Mouse (Mus musculus) lung, adult 10 weeks (tissue): ENCODE results near the gene Rpl18a. TPM values are rescaled to one million over a fixed set of nuclear protein-coding genes. Genes with fewer than 3 reads are reported as not detected.

Experiments
- polyA plus RNA-seq: library from polyadenylated mRNA; stranded (reverse); fragments of 350-450 nt; fragmentation: Illumina TruSeq; extraction: RNeasy Lipid Tissue Mini Kit (QIAGEN cat#74804); gene quantifications from one replicate; pipeline ENCODE4 v1.2.3, GENCODE M21; 2014; ENCODE audit warnings: low read depth, low replicate concordance; ENCODE audit not compliant: insufficient read depth

Rpl18a gene
- 2,851 TPM for polyA plus RNA-seq

DNA sequence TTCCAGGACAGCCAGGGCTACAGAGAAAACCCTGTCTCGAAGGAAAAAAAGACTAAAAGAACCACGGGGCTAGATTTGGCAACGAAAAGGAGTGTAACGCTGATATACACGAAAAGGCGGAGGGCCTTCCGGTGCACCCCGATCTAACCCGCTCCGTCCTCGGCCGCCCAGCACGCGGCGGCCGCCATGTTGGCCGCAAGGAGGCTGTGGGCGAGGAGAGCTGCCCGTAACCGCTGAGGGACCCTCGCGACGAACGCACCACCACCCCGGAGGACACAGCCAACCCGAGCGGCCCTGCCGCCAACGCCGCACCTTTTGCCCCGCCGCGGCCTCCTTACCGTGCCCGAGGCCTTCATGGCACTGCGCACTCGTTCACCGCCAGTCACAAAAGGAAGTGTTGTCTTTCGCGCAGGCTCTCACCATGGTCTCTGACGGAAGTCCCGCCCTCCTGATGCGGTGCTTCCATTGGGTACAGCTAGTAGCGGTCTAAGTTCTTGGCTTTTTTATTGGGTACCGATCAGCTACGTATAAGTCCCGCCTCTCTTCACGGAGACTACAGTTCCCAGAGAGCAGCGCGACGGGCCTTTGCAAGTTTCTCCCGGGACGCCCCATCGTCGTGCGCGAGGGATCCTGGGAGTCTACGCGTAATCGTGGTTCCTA lies at the start of gene Rpl18a:
Gene Rpl18a, minus strand, starts transcription at position 392 of the 660 bp plus-strand sequence.

DNA sequence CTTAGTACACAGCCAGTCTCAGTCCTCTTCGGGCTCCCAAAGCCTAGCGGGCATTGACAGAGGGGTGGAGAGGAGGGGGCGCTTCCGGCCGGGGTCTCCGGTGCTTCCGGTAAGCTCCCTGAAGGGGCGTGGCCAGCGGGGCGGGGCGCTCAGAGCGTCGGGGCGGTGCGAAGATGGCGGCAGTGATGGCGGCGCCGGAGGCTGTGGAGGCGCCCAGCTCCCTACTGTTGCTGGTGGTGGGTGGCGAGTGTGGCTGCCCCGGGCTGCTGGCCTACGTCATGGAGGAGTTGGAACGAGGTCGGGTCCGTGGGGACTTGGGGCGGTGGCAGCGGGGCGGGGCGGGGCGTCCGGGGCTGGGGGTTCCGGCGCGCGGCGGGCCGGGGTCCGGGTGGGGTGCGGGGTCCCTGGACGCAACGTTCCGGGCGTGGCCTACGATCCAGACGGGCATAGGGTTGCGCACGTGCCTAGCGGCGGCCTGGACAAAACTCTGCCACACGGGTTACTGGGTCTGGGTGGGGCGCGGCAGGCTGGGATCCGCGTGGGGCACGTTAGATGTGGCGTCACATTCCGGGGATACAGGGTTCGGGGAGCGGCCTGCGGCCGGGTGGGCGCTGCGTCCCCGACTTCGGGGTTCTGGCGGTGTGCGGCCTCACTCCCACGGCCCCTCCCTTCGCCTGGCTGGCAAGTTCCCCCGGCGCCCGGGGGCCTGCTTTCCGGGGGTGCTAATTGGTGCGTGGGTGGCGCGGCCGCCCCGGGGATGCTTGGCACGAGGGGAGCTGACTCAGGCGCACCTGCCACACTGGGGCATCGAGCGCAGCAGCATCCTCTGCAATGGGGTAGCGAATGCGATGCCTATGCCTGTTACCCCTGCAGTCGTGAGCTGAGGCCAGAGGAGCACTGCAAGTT lies 8.9 kb upstream of the Rpl18a start, which contains the start of gene Map1s:
Gene Map1s, plus strand, starts transcription at position 102 of the 906 bp plus-strand sequence.

DNA sequence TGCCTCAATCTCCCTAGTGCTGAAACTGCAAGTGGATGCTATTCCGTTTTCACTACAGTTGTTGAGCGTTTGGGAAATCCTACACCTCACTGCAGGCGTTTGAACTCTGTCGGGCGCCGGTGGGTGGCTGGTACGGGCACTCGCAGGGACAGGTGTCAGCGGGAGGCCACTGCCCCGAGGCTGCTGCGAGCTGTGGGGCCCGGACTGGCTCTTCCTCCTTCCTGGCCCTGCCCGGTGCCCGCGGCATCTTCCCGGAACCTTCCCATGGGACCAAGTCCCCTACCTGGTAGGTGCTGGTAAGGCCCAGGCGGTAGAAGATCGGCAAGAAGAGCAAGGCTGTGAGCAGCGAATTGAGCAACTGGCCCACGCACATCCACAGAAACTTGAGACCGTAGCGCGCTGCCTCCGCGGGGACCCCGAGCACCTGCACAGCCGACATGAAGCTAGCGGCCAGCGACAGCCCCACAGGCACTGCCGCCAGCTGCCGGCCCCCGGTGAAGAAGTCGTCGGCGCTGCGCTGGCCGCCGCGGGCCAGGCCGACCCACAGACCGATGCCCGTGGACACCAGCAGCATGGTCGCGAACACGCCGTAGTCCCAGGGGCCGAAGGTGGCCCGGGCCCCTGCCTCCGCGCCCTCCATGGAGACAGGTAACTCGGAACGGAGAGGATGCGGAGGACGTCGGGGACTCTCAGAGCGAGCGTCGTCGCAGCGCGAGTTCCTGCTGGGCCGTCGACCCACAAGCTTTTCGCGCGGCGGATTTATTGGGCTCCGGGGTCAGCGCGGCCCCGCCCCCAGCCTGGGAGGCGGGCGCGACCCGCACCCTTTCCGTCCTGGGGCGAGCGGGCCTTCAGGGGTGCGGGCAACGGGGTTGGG lies 5.0 kb downstream of the Rpl18a start, which contains the start of gene Slc5a5:
Gene Slc5a5, minus strand, starts transcription at position 736 of the 874 bp plus-strand sequence.

DNA sequence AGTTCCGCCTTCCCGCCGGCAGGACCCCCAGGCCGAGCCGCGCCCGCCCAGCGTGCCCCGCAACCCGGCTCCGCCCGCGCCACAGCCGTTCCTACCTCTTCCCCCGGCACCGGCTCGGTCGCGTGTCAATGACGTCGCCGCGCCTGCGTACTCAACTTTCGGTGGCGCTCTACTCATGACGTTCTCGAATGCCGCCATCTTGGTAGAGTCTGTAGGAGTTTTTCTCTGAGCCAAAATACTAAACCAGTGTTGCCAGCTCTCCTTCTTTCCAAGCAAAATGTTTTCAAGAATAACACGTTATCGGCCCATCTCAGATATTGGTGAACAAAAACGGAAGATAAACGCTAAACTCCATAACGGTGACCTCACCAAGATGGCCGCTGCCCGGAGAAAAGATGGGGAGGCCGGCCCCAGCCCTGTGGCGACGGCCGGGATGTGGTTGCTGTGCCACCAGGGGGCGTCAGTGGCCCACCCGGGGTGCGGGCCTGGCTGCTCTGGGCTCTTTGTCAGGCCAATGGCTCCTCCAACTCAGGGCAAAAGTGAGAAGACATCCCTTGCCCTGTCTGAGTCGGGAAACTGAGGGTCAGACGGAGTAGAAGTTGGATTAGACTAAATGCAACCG lies 23.7 kb downstream of the Rpl18a start, which contains the start of gene Ccdc124:
Gene Ccdc124, minus strand, starts transcription at position 572 of the 622 bp plus-strand sequence.

DNA sequence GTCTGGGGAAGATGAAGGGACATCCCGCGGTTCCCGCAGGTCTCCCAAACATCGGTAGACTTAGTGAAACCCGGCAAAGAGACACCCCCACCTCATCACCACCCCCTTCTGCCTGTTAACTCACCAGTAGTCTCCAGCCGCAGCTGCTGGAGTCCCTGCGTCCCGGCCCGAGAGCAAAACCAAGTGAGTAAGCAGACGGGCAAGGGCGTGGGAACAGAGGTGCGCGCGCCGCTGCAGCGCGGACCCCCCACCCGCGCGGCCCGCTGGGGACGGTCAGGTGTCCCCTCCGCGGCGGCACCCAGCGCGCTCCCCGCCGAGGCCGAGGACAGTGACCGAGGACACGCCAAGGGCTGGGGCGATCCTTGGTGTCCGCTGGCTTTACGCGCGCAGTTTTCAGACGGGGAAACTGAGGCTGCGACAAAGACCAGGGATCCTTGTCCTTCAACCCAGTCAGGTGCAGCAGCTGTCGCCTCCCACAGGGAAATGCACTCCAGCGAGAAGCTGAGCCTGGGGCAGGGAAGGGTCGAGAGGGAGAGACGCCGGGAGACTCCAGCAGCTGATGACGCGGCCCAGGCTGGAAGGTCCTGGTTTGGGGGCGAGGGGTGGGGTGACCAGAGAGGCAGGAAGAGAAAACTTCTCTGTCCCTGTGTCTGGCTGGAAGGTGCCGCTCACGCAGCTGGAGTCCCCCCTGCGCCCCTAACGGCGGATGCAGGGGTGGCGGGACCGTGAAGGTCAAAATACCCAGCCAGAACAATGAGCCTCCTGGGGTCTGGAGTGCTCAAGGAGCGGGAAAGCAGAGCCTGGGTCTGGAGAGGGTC lies 34.2 kb downstream of the Rpl18a start, which contains the start of gene Kcnn1:
Gene Kcnn1, minus strand, starts transcription at position 435 of the 818 bp plus-strand sequence.

Other genes starting within 250 kb of the Rpl18a start
- gene Pgpep1, start 237.0 kb downstream of the Rpl18a start, polyA plus RNA-seq: 17.7 TPM
- 81.6 TPM for gene Lsm4, start 224.2 kb downstream of the Rpl18a start, polyA plus RNA-seq
- 145 TPM for gene Jund, start 198.5 kb downstream of the Rpl18a start, polyA plus RNA-seq
- gene Iqcn, start 194.0 kb downstream of the Rpl18a start, polyA plus RNA-seq: not detected
- gene Gm3336, start 178.9 kb downstream of the Rpl18a start, polyA plus RNA-seq: 0.66 TPM
- 1.1 TPM for gene Pde4c, start 173.7 kb downstream of the Rpl18a start, polyA plus RNA-seq
- gene Rab3a, start 142.7 kb downstream of the Rpl18a start, polyA plus RNA-seq: 18.7 TPM
- 36.9 TPM for gene Mpv17l2, start 136.5 kb downstream of the Rpl18a start, polyA plus RNA-seq
- 14.8 TPM for gene Pik3r2, start 120.7 kb downstream of the Rpl18a start, polyA plus RNA-seq
- 9.9 TPM for gene Mast3, start 92.4 kb downstream of the Rpl18a start, polyA plus RNA-seq
- gene Il12rb1, start 89.0 kb downstream of the Rpl18a start, polyA plus RNA-seq: 0.71 TPM
- gene Arrdc2, start 57.7 kb downstream of the Rpl18a start, polyA plus RNA-seq: 10.2 TPM
- 1.1 TPM for gene Kcnn1, start 34.2 kb downstream of the Rpl18a start, polyA plus RNA-seq
- gene Ccdc124, start 23.5 kb downstream of the Rpl18a start, polyA plus RNA-seq: 49.2 TPM
- gene Slc5a5, start 4.7 kb downstream of the Rpl18a start, polyA plus RNA-seq: 0.24 TPM
- 9.3 TPM for gene Map1s, start 8.5 kb upstream of the Rpl18a start, polyA plus RNA-seq